Mouse (Mus musculus): ENCODE data around the gene Atp6v1b1.
"Not testable (repeated sequence)": the region's sequence is repeated elsewhere in the genome, so short reads cannot be mapped to it uniquely, and the experiment has no call there.

Gene Atp6v1b1

DNA sequence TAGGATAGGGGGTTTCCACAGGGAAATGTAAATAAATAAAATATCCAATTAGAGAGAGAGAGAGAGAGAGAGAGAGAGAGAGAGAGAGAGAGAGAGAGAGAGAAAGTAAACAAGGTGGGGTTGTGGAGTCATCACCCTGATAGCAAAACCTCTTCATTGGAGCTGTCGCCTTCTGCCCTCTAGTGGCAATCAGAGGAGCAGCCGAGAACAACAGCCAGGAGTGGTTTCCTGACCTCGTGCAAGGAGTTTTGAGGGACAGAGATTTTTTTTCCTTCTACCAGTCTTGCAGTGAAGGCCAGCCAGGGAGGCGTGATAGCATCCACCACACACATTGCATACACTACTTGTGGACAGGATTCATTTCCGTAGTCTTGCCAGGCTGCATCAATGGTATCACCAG is 36.2 kb downstream of the Atp6v1b1 start:
- DNase-seq = peak; percentile 66

- no peak for DNase-seq
Measured at GRCm38 (mm10) chr6:83786426-83786825, 43.6 kb downstream of the Atp6v1b1 start.

- no peak for DNase-seq
Measured at GRCm38 (mm10) chr6:83788554-83788953, 45.8 kb downstream of the Atp6v1b1 start.

- DNase-seq = not testable (repeated sequence)
Measured at GRCm38 (mm10) chr6:83790533-83790932, 47.7 kb downstream of the Atp6v1b1 start.

GRCm38 (mm10) chr6:83791251-83791890 is 48.6 kb downstream of the Atp6v1b1 start:
- no peak for DNase-seq

DNA sequence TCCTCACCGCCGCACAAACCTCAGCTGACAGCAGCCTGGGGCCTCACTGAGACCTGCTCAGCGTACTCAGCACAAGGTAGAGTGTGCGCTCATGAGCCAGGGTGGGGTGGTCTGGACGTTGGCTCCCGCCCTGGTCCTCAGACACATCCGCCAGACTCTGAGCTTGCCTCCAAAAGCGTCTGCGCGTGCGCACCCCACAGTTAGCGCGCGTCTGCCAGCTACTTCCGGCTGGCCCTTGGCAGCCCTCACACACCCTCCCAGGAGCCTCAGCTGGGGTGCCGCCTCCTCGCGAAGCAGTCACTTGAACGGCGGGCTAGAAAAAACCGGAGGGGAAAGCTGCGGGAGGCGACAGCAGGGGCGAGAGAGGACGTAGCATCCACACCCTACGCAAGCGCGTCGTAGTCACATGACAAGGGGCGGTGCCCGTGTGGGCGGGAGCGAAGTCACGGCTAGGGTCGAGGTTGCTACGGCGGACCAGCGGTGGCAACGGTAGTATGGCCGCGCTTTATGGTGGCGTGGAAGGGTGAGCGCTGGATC is 52.0 kb downstream of the Atp6v1b1 start, which contains the start of gene Nagk:
Nagk (plus strand) TSS at position 223 of the 537 bp plus-strand sequence.
- peak; percentile 97 for DNase-seq

DNA sequence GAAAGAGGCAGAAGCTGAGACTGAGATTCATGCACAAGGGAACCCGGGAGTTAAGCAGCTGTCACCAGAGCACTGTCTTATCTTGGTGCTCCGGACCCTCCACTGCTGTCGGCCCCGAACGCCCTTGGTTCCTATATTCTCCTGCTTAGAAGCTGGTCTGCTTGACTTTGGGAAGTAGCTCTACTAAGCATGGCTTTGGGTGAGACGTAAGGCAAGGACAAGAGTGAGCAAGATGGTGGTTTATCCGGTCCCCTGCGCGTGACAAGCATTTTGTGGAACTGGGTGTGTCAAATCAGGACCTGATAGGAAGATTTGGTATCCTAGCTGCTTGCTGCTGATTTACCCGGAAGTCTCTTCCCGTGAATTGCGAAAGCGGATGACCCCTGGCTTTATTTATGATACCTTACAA is 52.7 kb downstream of the Atp6v1b1 start:
- DNase-seq = no peak

DNA sequence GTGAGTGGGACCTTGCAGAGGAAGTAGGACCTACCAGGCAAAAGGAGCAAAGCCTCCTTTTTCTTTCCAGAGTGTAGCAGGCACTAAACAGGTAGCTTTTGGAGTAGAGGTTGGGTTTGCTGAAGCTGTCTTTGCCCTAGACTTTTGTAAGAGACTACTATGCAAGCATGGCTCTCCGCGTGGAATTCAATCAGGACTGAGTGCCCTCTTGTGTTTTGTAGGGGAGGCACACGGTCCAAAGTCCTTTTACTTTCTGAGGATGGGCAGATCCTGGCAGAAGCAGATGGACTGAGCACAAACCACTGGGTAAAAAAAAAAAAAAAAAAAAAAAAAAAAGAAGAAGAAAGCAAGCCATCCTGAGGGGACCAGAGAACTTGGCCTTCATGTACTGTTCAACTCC is 53.9 kb downstream of the Atp6v1b1 start:
- no peak for DNase-seq

DNA sequence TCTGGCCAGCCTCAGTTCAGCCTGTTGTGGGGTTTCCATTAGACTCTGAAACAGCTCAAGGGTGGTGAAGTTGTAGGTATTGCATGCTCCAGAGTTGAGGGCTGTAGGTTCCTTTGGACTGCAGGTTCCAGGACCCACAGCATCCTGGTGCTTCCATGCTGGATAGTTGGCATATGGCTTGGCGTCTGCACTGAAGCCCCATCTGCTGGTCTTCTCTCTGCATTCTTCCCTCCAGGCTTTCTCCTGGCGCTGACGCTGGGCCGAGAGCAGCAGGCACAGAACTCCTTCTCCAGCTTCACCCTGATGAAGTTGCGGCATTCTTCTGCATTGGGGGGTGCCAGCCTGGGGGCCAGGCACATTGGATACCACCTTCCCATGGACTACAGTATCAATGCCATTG is 59.2 kb downstream of the Atp6v1b1 start:
- DNase-seq = no peak

DNA sequence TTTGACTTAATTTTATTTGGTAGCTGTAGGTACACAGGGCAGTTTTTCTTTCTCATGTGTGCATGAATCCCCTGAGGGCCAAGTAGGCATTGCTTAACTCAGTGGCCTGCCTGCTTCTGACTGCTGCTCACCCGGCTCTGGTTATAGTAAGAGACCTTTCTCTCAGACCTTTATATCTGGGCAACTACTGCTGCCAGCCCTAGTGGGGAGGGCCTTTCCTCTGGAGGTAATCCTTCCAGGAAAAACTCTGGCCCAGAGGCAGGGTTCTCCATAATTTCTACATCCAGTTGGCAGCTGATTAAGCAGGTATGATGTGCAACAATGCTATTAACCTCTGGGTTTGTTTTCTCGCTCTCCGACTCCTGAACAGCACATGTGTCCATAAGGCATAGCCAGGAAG is 60.1 kb downstream of the Atp6v1b1 start:
- no peak for DNase-seq
